Mouse (Mus musculus): ENCODE measurements around the gene Klhl30.

- TF ChIP-seq POLR2A (IDR thresholded peaks at IDR 0.05; ENCODE audit: control insufficient read depth, low read depth, low read length): no peak
- no peak for TF ChIP-seq CTCF (IDR thresholded peaks at IDR 0.05; ENCODE audit: control insufficient read depth, insufficient read depth, insufficient replicate concordance, low read depth, low read length)
Measured at GRCm38 (mm10) chr1:91309366-91310085, 41.3 kb upstream of the Klhl30 start.
